Mouse (Mus musculus) neutrophil, adult 5-6 weeks (primary cell): Measurements from ENCODE around the gene Olfr698. TPM values are rescaled to one million over a fixed set of nuclear protein-coding genes. Genes with fewer than 3 reads are reported as not detected.
"Not testable (repeated sequence)": the region's sequence is repeated elsewhere in the genome, so short reads cannot be mapped to it uniquely, and the experiment has no call there.

Experiments used
- ATAC-seq: fragments of 151-379, 151-347 bp; 2 replicates; pipeline ENCODE4 v1.8.0; 2017; ENCODE audit warnings: mild to moderate bottlenecking, moderate TSS enrichment; ENCODE audit not compliant: insufficient number of reproducible peaks, poor library complexity, low FRiP score, severe bottlenecking; ENCODE audit errors: extremely low read depth
- total RNA-seq: library from RNA; stranded (forward); fragments of 200-1000 nt; gene quantifications from 2 replicates; pipeline ENCODE4 v1.2.3, GENCODE M21; 2017

The Olfr698 gene
- total RNA-seq: not detected in 2 replicates

- no peak for ATAC-seq
These were observed at the start of gene Olfr698 for GRCm38 (mm10) chr7:106755297-106755696. TSS of gene Olfr698 (minus strand) at chr7:106755397.

DNA sequence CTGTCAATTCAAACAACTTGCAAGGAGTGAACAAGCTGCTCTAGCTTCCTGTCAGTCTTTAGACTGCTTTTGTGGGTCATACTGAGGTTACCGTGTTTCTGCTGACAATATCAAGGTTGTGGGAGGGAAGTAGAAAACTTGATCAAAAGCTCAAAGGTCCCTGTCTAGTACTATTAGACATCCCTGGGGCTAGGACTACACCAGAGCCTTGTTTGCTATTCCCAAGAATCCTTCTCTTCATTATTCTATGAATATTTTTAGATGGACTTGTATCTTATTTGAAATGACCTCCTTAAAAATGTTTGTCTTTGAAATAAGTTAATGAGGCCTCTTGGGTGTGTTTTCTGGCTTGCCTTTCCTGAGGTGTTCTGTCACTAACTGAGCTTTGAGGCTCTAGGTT, 37.9 kb upstream of the Olfr698 start, which contains the start of gene Olfr699:
Gene Olfr699, minus strand, starts transcription at position 101 of the 400 bp plus-strand sequence.
- no peak for ATAC-seq

- ATAC-seq: peak; percentile 36; the same call in 1 of the 2 replicates
These were observed 33.1 kb upstream of the Olfr698 start for GRCm38 (mm10) chr7:106788330-106788729.

DNA sequence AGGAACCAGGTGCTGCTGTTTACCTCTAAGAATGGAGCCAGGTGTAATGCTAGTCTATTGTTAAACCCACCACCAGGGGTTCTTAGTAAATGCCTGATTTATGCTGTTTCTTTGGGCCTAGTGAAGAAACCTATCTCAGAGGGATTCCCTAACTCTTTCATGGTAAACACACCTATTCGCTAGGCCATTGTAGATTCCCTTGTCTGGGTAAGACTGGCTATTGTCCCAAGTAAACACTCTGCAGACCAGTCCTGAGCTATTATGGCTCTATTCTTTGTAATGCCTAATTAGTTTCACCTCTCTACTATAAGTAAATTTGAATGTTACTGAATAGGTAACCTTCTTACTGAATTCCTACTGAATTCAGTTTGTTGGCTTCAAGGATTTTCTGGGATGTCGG, 5.8 kb upstream of the Olfr698 start:
- not testable (repeated sequence) for ATAC-seq

DNA sequence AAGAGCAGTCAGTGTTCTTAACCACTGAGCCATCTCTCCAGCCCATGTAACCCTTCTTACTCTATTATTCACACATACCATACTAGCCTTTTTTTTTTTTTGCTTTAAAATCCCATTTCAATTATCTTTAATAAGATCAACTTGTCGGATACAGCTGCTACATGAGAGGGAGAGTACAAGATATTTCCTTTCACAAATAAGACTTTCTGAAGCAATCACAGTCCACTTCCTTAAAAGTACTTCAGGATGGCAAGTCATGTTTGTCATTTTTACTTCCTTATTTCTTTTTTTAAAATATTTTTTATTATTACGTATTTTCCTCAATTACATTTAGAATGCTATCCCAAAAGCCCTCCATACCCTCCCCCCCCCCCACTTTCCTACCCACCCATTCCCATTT, 3.6 kb upstream of the Olfr698 start:
- peak; percentile 85; the same call in 1 of the 2 replicates for ATAC-seq

DNA sequence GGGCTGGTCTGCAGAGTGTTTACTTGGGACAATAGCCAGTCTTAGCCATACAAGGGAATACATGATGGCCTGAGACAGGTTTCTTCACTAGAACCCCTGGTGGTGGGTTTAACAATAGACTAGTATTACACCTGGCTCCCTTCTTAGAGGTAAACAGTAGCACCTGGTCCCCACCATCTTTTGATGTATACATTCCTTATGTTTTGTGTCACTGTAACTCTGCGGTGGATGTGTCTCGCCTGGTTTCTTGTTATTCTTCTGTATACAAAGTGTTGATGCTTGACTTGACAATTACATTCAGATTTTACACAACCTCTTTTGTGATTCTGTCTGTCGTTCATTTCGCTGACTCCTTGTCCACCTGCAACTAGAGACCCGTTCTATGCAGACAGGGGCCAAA, 9.4 kb downstream of the Olfr698 start:
- no peak for ATAC-seq

DNA sequence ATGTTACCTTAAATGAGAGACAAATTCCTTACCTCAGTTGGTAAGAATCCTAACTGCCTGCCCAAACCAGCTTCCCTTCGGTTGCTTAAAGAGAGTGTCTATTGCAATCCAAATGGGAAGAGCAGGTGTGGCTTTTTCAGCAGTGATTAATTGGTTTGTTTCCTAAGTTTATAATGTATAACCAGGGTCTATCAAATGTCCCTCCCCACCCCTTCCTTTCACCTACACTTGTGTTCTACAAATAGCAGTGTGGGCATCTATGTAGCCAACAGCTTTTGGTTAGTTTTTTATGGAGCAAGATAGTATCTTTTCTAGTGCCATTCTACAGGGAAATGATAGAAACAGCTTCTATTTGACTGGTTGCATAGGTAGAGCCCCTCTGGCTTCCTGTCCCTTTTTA, 12.9 kb downstream of the Olfr698 start, which contains the start of gene Olfr697:
Gene Olfr697, minus strand, starts transcription at position 101 of the 400 bp plus-strand sequence.
- ATAC-seq: no peak

GRCm38 (mm10) chr7:106737028-106737427, 18.2 kb downstream of the Olfr698 start:
- no peak for ATAC-seq

DNA sequence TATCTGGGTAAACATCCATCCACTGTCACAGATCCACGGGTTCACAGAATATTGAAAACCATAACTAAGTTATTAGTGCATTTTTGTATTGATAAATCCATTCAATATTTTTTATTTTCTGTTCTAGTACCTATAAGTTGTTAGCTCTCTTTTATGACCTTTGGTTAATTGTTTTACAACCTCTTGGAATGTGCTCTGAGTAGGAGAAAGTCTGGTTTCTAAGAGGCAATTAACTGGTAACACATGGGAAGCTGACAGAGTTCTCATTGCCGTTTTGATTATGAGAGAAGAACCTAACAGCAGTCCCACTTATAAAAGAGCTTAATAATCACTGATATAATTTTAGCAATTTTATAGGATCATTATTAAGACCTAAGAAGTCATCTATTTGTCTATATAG, 21.5 kb downstream of the Olfr698 start:
- no peak for ATAC-seq

GRCm38 (mm10) chr7:106725654-106726053, 29.5 kb downstream of the Olfr698 start:
- not testable (repeated sequence) for ATAC-seq

DNA sequence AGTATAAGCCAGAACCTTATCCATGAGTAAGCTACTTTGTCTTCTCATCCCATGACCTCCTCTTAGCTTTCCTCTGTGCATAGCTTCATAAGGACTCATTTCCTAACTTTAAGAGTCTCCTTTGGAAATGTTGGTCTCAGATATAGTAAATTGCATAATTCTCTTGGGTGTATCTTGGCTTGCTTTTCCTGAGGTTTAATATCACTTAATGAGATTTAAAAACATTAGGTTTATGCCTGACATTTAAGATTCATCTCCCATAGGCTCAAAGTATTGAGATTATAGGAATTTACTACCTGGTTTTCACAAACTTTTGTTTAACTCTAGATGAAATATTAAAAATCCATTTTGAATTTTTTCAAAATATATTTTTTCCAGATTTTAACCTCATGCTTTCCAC, 38.9 kb downstream of the Olfr698 start, which contains the start of gene Olfr695:
Gene Olfr695, minus strand, starts transcription at position 101 of the 400 bp plus-strand sequence.
- no peak for ATAC-seq

GRCm38 (mm10) chr7:106711463-106711862, 43.7 kb downstream of the Olfr698 start:
- peak; percentile 88 for ATAC-seq

- not testable (repeated sequence) for ATAC-seq
These were observed 47.5 kb downstream of the Olfr698 start for GRCm38 (mm10) chr7:106707705-106708104.

Other genes starting within 250 kb of the Olfr698 start
- not detected in 2 replicates for gene Olfr693, start 74.8 kb downstream of the Olfr698 start, total RNA-seq
- gene Olfr694, start 63.6 kb downstream of the Olfr698 start, total RNA-seq: 0.12 TPM in 1 of 2 replicates, not detected in the other
- gene Olfr695, start 39.0 kb downstream of the Olfr698 start, total RNA-seq: not detected in 2 replicates
- not detected in 2 replicates for gene Olfr697, start 13.0 kb downstream of the Olfr698 start, total RNA-seq
- 0.12 TPM in 1 of 2 replicates, not detected in the other for gene Olfr699, start 37.8 kb upstream of the Olfr698 start, total RNA-seq
- gene Olfr700, start 53.4 kb upstream of the Olfr698 start, total RNA-seq: not detected in 2 replicates
- gene Olfr701, start 58.7 kb upstream of the Olfr698 start, total RNA-seq: not detected in 2 replicates
- gene Olfr702, start 78.5 kb upstream of the Olfr698 start, total RNA-seq: not detected in 2 replicates
- not detected in 2 replicates for gene Olfr703, start 88.0 kb upstream of the Olfr698 start, total RNA-seq
- gene Olfr704, start 107.8 kb upstream of the Olfr698 start, total RNA-seq: not detected in 2 replicates
- gene Olfr705, start 121.5 kb upstream of the Olfr698 start, total RNA-seq: not detected in 2 replicates
- gene Olfr706, start 132.8 kb upstream of the Olfr698 start, total RNA-seq: not detected in 2 replicates
- gene Olfr707, start 145.8 kb upstream of the Olfr698 start, total RNA-seq: not detected in 2 replicates
- not detected in 2 replicates for gene Olfr1532-ps1, start 152.6 kb upstream of the Olfr698 start, total RNA-seq
- not detected in 2 replicates for gene Olfr709-ps1, start 176.8 kb upstream of the Olfr698 start, total RNA-seq
- gene Olfr710, start 192.9 kb upstream of the Olfr698 start, total RNA-seq: not detected in 2 replicates
- gene Olfr6, start 208.5 kb upstream of the Olfr698 start, total RNA-seq: under 0.01 and 0.12 TPM in 2 replicates
- gene Olfr711, start 220.1 kb upstream of the Olfr698 start, total RNA-seq: 0.23 TPM in 1 of 2 replicates, not detected in the other